Mouse (Mus musculus): ENCODE results near the gene Tmem18. TPM values are rescaled to one million over a fixed set of nuclear protein-coding genes. Genes with fewer than 3 reads are reported as not detected.

Tmem18 gene
- polyA plus RNA-seq, 1 experiment: 1.6 TPM

GRCm38 (mm10) chr12:30634534-30634933, 50.3 kb downstream of the Tmem18 start:
- no peaks in the 10 kb centered on the region for H3K4me1 ChIP-seq
- H3K27me3 ChIP-seq (replicated peaks): no peaks in the 10 kb centered on the region
- no peak overlapping the region for H3K4me3 ChIP-seq (replicated peaks)
- H3K36me3 ChIP-seq (replicated peaks; ENCODE audit: low read length): no peaks in the 10 kb centered on the region
- no peak for TF ChIP-seq GATA1 (IDR thresholded peaks at IDR 0.05; ENCODE audit: borderline replicate concordance, low read length)
- no peak for TF ChIP-seq FLI1 (IDR thresholded peaks at IDR 0.05; ENCODE audit: low read length)
- H3K9me3 ChIP-seq: peaks cover 4% of the 10 kb centered on the region; the same call in 1 of the 2 replicates

Other genes starting within 250 kb of the Tmem18 start
- gene Sntg2, start 211.1 kb upstream of the Tmem18 start, polyA plus RNA-seq (2012; ENCODE audit: insufficient read depth, low replicate concordance): not detected in 2 replicates